Comparison of ENCODE assay signal across 8 mouse cellular contexts in the genomic region with DNA sequence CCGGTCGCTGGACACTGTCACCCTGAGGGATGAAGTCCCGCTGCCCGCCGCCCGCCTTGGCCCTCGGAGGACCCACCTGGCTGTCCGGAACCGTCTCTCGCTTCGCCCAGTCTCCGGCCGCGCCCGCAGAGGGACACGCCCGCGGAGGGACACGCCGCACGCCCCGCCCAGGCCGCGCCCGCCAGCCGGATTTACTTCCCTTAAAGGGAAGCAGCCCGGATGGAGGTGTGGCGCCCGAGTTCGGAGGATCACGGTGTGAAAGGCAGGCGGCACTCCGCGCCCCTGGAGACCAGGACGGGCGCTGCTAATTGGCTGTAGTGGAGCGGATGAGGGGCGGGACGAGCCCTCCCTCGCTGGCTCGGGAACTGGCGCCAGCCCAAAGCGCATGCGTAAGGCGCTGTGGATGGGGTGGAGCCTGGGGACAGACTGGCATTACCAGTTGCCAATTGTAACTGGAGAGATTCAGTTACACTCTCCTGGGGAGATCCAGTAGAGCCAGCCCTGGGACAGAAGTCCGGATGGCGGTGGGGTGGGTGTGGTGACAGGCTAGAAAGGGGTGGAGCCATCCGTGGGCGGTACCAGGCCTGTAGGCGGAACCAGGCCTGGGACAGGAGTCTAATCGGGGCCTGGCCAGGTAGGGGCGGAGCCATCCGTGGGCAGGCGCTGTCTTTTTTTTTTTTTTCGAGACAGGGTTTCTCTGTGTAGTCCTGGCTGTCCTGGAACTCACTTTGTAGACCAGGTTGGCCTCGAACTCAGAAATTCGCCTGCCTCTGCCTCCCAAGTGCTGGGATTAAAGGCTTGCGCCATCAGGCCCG. TPM values are rescaled to one million over a fixed set of nuclear protein-coding genes. Genes with fewer than 3 reads are reported as not detected.
DNase-seq lines count a peak whose midpoint lies in the region; ATAC-seq lines count a peak whose summit lies in the region.

A gene (minus strand): TSS at position 257 of the 815 bp plus-strand sequence.
A gene (plus strand): TSS at position 464 of the 815 bp plus-strand sequence.

- WGBS in heart, embryonic 10.5 days, result under 1% methylated on average over 59 of the region's 59 CpGs
- WGBS in kidney, embryonic 15.5 days, result under 1% methylated on average over 59 of the region's 59 CpGs

- H3K4me1 ChIP-seq in heart, embryonic 10.5 days, result peaks cover 69% of the 10 kb centered on the region
- peaks cover 46% of the 10 kb centered on the region for H3K4me1 ChIP-seq in kidney, embryonic 15.5 days

- DNase-seq in B cell, adult 2 months, result peak; percentile 99
- peak; percentile 100 for DNase-seq in brain, adult 2 months (ENCODE audit: low read depth, low spot score)
- DNase-seq in heart, embryonic 10.5 days (ENCODE audit: low spot score), result peak; percentile 100
- DNase-seq in liver, result peak; percentile 99
- DNase-seq in spleen, postnatal 4 days (ENCODE audit: low spot score in 2 of 2), result peak; percentile 97 to 98

- H3K27me3 ChIP-seq in heart, embryonic 10.5 days (ENCODE audit: insufficient read depth, poor library complexity, severe bottlenecking), result no peaks in the 10 kb centered on the region
- no peaks in the 10 kb centered on the region for H3K27me3 ChIP-seq in kidney, embryonic 15.5 days

- no peaks in the 10 kb centered on the region for H3K9me3 ChIP-seq in heart, embryonic 10.5 days
- no peaks in the 10 kb centered on the region for H3K9me3 ChIP-seq in kidney, embryonic 15.5 days (replicated peaks)

- peaks cover 31% of the 10 kb centered on the region for H3K36me3 ChIP-seq in heart, embryonic 10.5 days
- H3K36me3 ChIP-seq in kidney, embryonic 15.5 days, result peaks cover 16% of the 10 kb centered on the region

- H3K4me3 ChIP-seq in heart, embryonic 10.5 days, result peak within 1 kb of the TSS; percentile 77
- H3K4me3 ChIP-seq in kidney, embryonic 15.5 days (replicated peaks), result peak within 1 kb of the TSS; percentile 71

- H3K4me2 ChIP-seq in kidney, embryonic 15.5 days, result peak within 1 kb of the TSS; percentile 78

- peak; percentile 70 for ATAC-seq in erythroblast, adult 5-6 weeks (replicated peaks; ENCODE audit: low FRiP score, poor library complexity, severe bottlenecking)
- ATAC-seq in kidney, embryonic 15.5 days (replicated peaks; ENCODE audit: low FRiP score), result peak; percentile 97
- ATAC-seq in monocyte, adult 5-6 weeks (replicated peaks; ENCODE audit: insufficient number of reproducible peaks, low FRiP score, low TSS enrichment, poor library complexity, severe bottlenecking), result peak; percentile 80

- peak within 1 kb of the TSS; percentile 66 for H3K9ac ChIP-seq in kidney, embryonic 15.5 days

- peak within 1 kb of the TSS; percentile 90 for H3K27ac ChIP-seq in heart, embryonic 10.5 days
- peak within 1 kb of the TSS; percentile 90 for H3K27ac ChIP-seq in kidney, embryonic 15.5 days

RNA-seq across cellular contexts. Expression of the first gene that starts in this region (rescaled TPM):
- 13.4 and 25.6 TPM in 2 replicates for total RNA-seq in erythroblast, adult 5-6 weeks (2015; ENCODE audit: low replicate concordance)
- 11.0 and 18.2 TPM in 2 replicates for total RNA-seq in erythroblast, adult 5-6 weeks (2017; ENCODE audit: low replicate concordance)
- 54.8 and 56.8 TPM in 2 replicates for polyA plus RNA-seq in heart, embryonic 10.5 days (2016; fragmentation: Nextera tagmentation; extraction: Ambion mirVana)
- polyA plus RNA-seq in kidney, embryonic 15.5 days (2015; fragmentation: Nextera tagmentation; extraction: Ambion mirVana), result 37.7 and 41.5 TPM in 2 replicates
- 57.4 to 129 TPM (median 87.2 TPM) in 3 replicates for total RNA-seq in monocyte, adult 5-6 weeks (2017)

RNA-seq across cellular contexts. Expression of the second gene that starts in this region (rescaled TPM):
- 8.6 and 9.8 TPM in 2 replicates for total RNA-seq in erythroblast, adult 5-6 weeks (2015; ENCODE audit: low replicate concordance)
- 1.3 and 2.2 TPM in 2 replicates for total RNA-seq in erythroblast, adult 5-6 weeks (2017; ENCODE audit: low replicate concordance)
- 12.8 and 14.4 TPM in 2 replicates for polyA plus RNA-seq in heart, embryonic 10.5 days (2016; fragmentation: Nextera tagmentation; extraction: Ambion mirVana)
- 22.8 and 26.2 TPM in 2 replicates for polyA plus RNA-seq in kidney, embryonic 15.5 days (2015; fragmentation: Nextera tagmentation; extraction: Ambion mirVana)
- 10.6 to 17.9 TPM (median 17.1 TPM) in 3 replicates for total RNA-seq in monocyte, adult 5-6 weeks (2017)

Comparison
In these comparisons a context has a peak if more than half of its experiments do, and no peak if none do; other contexts are left out.
1. Peak in every context shown above with its lines: DNase-seq, ATAC-seq, H3K4me3 ChIP-seq and H3K27ac ChIP-seq.